Mouse (Mus musculus): ENCODE measurements around the gene Itsn2. TPM values are rescaled to one million over a fixed set of nuclear protein-coding genes. Genes with fewer than 3 reads are reported as not detected.

Itsn2 gene
- polyA plus RNA-seq, 1 experiment from 2014 or later, result 18.8 TPM

DNA sequence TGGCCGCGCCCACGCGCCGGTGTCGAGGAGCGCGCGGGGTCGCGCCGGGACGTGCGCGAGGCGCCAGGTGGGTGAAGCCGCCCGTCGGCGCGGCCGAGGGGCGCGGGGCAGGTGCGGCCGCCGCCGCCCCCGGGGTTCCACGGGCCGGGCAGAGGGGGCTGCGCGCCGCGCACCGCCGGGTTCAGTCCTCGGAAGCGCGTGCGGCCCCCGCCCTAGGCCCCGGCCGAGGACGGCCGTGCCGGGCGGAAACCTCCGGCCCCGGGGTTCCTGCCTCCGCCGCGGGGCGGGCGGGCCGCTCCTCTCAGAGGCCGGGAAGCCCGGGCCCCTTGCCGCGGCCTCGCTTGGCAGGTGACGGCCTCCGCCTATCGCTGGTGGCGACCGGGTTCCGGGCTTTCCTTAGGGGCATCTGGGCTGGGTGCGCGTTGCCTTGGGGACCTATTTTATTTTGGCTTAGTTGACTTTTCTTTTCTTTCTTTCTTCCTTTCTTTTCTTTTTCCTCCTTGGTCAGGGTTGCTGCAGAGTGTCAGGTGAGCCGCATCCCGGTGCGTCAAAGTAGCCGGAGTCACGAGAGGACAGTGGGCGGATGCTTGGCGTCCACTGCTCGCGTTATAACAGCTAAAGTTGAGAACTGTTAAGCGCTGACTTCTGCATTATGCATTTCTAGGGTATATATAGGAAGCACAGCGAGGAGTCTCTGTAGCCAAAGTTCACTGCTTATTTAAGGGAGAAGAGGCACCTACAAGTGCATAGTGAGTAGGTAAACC is 910 bp downstream of the Itsn2 start:
- no peaks in the 10 kb centered on the region for H3K36me3 ChIP-seq (ENCODE audit: control insufficient read depth, insufficient read depth)
- H3K9ac ChIP-seq (ENCODE audit: low read depth, low read length), result peak overlapping the region; percentile 96
- peaks cover 12% of the 10 kb centered on the region for H3K4me1 ChIP-seq (ENCODE audit: control insufficient read depth, low read depth, low read length)
- no peaks in the 10 kb centered on the region for H3K27me3 ChIP-seq (ENCODE audit: control insufficient read depth, insufficient read depth, low read depth, low read length)
- H3K9me3 ChIP-seq (replicated peaks; ENCODE audit: control insufficient read depth, low read length), result no peaks in the 10 kb centered on the region
- peak; percentile 84 for ATAC-seq (ENCODE audit: low read depth)
- peak overlapping the region; percentile 87 for H3K27ac ChIP-seq (ENCODE audit: low read length)
- WGBS (ENCODE audit: insufficient replicate concordance), result under 1% methylated on average over 61 of the region's 80 CpGs
- H3K4me2 ChIP-seq (ENCODE audit: low read depth, low read length), result peak overlapping the region; percentile 95
- H3K4me3 ChIP-seq (ENCODE audit: low read depth, low read length), result peak overlapping the region; percentile 91

DNA sequence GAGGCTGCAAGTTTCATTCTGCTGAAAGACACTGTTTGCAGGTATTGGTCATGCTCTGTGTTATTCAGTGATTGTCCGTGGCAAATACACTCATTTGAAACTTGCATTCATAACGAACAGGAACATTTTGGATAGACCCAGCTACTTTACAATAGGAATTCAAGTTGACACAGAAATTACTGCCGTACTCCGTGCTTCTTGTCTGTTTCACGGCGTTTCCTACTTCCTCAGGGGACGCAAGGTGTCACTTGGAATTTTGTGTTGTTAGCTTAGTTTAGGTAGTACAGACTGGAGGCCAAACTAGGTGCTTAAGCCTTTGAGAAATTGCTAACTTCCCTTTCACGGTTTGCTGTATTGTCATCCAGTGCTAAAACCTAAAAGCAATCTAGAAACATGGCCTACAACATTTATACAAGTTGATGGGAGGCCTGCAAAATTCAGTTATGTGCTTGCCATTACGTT is 1.5 kb downstream of the Itsn2 start:
- Histone ChIP-seq H3K4me3 (ENCODE audit: low read depth, low read length) (peak overlapping the region; percentile 91), H3K9me3 (replicated peaks; ENCODE audit: control insufficient read depth, low read length) (no peaks in the 10 kb centered on the region), H3K27ac (ENCODE audit: low read length) (no peak overlapping the region), H3K36me3 (ENCODE audit: control insufficient read depth, insufficient read depth) (no peaks in the 10 kb centered on the region), H3K4me1 (ENCODE audit: control insufficient read depth, low read depth, low read length) (peaks cover 12% of the 10 kb centered on the region), H3K4me2 (ENCODE audit: low read depth, low read length) (peak overlapping the region; percentile 95), H3K27me3 (ENCODE audit: control insufficient read depth, insufficient read depth, low read depth, low read length) (no peaks in the 10 kb centered on the region), H3K9ac (ENCODE audit: low read depth, low read length) (peak overlapping the region; percentile 96)
- ATAC-seq (ENCODE audit: low read depth), result no peak
- 21% methylated on average over 9 of the region's 9 CpGs for WGBS (ENCODE audit: insufficient replicate concordance)

DNA sequence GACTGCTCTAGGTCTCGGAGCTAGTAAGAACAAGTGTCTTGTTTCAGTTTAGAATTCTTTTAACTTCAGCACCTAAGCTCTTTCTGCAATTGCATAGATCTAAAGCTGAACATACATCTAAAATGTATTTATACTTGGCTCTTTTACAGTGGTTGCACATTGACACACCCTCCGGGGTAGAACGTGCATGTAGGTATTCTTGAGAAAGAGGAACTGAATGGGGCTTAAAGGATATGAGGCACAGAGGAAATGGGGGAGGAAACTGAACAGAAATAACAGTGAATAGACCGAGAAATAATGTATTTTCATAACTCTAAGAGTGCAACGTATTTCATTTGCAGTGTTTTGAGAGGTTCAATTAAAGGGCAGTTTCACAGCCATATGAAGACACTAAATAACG is 2.6 kb downstream of the Itsn2 start:
- Histone ChIP-seq H3K27me3 (ENCODE audit: control insufficient read depth, insufficient read depth, low read depth, low read length) (no peaks in the 10 kb centered on the region), H3K4me1 (ENCODE audit: control insufficient read depth, low read depth, low read length) (peaks cover 15% of the 10 kb centered on the region), H3K4me2 (ENCODE audit: low read depth, low read length) (no peak overlapping the region), H3K4me3 (ENCODE audit: low read depth, low read length) (no peak overlapping the region), H3K27ac (ENCODE audit: low read length) (no peak overlapping the region), H3K9ac (ENCODE audit: low read depth, low read length) (no peak overlapping the region), H3K36me3 (ENCODE audit: control insufficient read depth, insufficient read depth) (no peaks in the 10 kb centered on the region), H3K9me3 (replicated peaks; ENCODE audit: control insufficient read depth, low read length) (no peaks in the 10 kb centered on the region)
- ATAC-seq (ENCODE audit: low read depth), result no peak
- WGBS (ENCODE audit: insufficient replicate concordance), result 22% methylated on average over 6 of the region's 6 CpGs

DNA sequence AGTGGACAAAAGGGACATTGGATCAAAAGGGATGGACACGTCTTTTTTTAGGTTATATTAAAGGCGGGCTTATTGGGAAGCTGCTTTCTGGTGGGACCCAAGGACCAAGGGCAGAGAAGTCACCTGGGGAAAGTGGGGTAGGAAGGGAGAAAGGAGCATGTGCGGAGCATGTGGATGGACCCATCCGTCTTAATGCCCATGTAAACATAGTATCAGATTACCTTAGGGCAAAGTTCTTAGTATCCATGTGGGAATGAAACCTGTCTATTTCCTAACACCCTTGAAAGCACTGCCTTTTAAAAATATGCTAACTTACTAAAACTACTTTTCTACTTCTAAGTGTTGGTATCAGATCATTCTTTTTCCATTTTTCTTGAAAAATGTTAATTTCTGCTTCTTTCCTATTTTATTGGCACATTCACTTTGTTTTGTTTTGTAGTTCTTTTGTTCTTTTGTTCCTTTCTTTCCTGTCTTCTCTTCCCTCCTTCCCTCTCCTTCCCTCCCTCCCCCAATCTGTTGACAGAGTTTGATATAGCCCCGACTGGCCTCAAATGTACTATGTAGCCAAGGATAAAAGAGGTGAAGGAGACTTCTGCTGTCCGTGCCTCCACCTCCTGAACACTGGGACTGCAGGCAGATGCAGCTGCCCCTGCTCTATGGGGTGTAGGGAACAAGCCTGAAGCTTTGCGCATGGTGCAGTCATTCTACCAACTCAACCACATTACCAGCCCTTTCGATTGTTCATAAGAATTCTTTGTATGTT is 6.4 kb downstream of the Itsn2 start:
- 59% methylated on average over 8 of the region's 8 CpGs for WGBS (ENCODE audit: insufficient replicate concordance)
- Histone ChIP-seq H3K27me3 (ENCODE audit: control insufficient read depth, insufficient read depth, low read depth, low read length) (no peaks in the 10 kb centered on the region), H3K4me1 (ENCODE audit: control insufficient read depth, low read depth, low read length) (peaks cover 7% of the 10 kb centered on the region), H3K9ac (ENCODE audit: low read depth, low read length) (no peak overlapping the region), H3K4me2 (ENCODE audit: low read depth, low read length) (no peak overlapping the region), H3K4me3 (ENCODE audit: low read depth, low read length) (no peak overlapping the region), H3K9me3 (replicated peaks; ENCODE audit: control insufficient read depth, low read length) (no peaks in the 10 kb centered on the region), H3K36me3 (ENCODE audit: control insufficient read depth, insufficient read depth) (no peaks in the 10 kb centered on the region), H3K27ac (ENCODE audit: low read length) (no peak overlapping the region)
- 0 out of 2 replicates have a peak, but pooled peaks have one; percentile 27 for ATAC-seq (ENCODE audit: low read depth)

DNA sequence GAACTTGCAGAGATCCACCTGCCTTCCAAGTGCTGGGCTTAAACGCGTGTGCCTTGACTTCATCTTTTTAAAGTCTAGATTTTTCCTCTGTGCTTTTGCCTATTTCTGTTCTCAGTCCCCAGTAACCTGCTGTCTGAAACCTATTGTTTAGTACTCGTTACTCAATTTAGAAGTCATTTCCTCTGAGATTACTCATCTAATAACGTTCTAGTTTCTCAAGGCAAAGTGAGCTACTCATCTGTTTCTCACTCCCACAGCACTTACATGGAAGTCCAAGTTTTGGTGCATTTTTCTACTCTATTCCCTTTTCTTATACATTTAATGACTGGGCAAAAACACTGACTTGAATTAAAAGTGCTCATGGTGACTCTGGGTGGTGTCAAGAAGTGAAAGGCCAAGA is 7.3 kb downstream of the Itsn2 start:
- H3K27ac ChIP-seq (ENCODE audit: low read length), result no peak overlapping the region
- WGBS (ENCODE audit: insufficient replicate concordance), result 59% methylated on average over 4 of the region's 4 CpGs
- no peak overlapping the region for H3K4me2 ChIP-seq (ENCODE audit: low read depth, low read length)
- H3K9me3 ChIP-seq (replicated peaks; ENCODE audit: control insufficient read depth, low read length), result no peaks in the 10 kb centered on the region
- H3K4me3 ChIP-seq (ENCODE audit: low read depth, low read length), result no peak overlapping the region
- H3K4me1 ChIP-seq (ENCODE audit: control insufficient read depth, low read depth, low read length), result peaks cover 3% of the 10 kb centered on the region
- H3K9ac ChIP-seq (ENCODE audit: low read depth, low read length), result no peak overlapping the region
- H3K36me3 ChIP-seq (ENCODE audit: control insufficient read depth, insufficient read depth), result no peaks in the 10 kb centered on the region
- H3K27me3 ChIP-seq (ENCODE audit: control insufficient read depth, insufficient read depth, low read depth, low read length), result no peaks in the 10 kb centered on the region
- no peak for ATAC-seq (ENCODE audit: low read depth)

DNA sequence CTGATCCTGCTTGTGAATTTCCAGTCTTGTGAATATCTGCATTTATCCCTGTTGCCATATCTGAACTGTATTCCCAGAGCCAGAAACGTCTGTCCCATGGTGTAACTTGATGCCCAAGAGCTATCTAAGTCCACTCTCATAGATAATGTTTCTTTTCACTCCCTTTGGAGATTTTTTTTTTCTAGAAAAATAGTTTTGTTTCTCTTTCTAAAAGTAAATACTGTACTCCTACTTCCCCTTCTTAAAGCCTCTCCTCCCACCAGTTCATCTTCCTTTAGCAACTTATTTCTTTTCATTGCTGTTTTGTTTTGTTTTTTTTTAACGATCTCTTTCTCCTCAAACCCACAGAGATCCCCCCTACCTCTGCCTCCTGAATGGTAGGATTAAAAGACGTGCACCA is 14.2 kb downstream of the Itsn2 start:
- H3K36me3 ChIP-seq (ENCODE audit: control insufficient read depth, insufficient read depth), result no peaks in the 10 kb centered on the region
- no peaks in the 10 kb centered on the region for H3K27me3 ChIP-seq (ENCODE audit: control insufficient read depth, insufficient read depth, low read depth, low read length)
- H3K9ac ChIP-seq (ENCODE audit: low read depth, low read length), result no peak overlapping the region
- H3K9me3 ChIP-seq (replicated peaks; ENCODE audit: control insufficient read depth, low read length), result no peaks in the 10 kb centered on the region
- H3K4me3 ChIP-seq (ENCODE audit: low read depth, low read length), result no peak overlapping the region
- no peak overlapping the region for H3K4me2 ChIP-seq (ENCODE audit: low read depth, low read length)
- no peak overlapping the region for H3K27ac ChIP-seq (ENCODE audit: low read length)
- no peaks in the 10 kb centered on the region for H3K4me1 ChIP-seq (ENCODE audit: control insufficient read depth, low read depth, low read length)
- 51% methylated on average over 3 of the region's 3 CpGs for WGBS (ENCODE audit: insufficient replicate concordance)
- ATAC-seq (ENCODE audit: low read depth), result no peak

DNA sequence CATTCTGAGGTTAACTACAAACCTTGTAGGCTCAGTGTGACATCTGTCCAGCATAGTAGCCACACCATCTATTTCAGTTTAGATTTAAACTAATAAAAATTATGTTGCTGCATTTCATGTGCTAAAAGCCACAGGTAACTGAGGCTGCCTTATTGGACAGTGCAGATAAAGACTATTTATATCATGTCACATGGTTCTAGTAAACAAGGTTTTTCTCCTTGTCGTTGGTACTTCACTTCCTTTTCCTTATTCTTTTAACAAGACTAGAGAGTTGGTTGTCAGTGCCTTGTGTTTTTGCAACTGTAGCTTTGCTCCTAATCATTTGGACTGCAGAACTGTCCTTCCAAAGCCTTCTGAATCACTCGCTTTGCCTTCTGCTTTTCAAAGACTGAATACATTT is 22.3 kb downstream of the Itsn2 start:
- Histone ChIP-seq H3K9me3 (replicated peaks; ENCODE audit: control insufficient read depth, low read length) (no peaks in the 10 kb centered on the region), H3K27me3 (ENCODE audit: control insufficient read depth, insufficient read depth, low read depth, low read length) (no peaks in the 10 kb centered on the region), H3K4me2 (ENCODE audit: low read depth, low read length) (no peak overlapping the region), H3K27ac (ENCODE audit: low read length) (no peak overlapping the region), H3K36me3 (ENCODE audit: control insufficient read depth, insufficient read depth) (no peaks in the 10 kb centered on the region; the same call in 1 of the 2 replicates), H3K4me3 (ENCODE audit: low read depth, low read length) (no peak overlapping the region), H3K9ac (ENCODE audit: low read depth, low read length) (no peak overlapping the region), H3K4me1 (ENCODE audit: control insufficient read depth, low read depth, low read length) (no peaks in the 10 kb centered on the region)
- 31% methylated on average over 2 of the region's 2 CpGs for WGBS (ENCODE audit: insufficient replicate concordance)
- ATAC-seq (ENCODE audit: low read depth), result no peak

DNA sequence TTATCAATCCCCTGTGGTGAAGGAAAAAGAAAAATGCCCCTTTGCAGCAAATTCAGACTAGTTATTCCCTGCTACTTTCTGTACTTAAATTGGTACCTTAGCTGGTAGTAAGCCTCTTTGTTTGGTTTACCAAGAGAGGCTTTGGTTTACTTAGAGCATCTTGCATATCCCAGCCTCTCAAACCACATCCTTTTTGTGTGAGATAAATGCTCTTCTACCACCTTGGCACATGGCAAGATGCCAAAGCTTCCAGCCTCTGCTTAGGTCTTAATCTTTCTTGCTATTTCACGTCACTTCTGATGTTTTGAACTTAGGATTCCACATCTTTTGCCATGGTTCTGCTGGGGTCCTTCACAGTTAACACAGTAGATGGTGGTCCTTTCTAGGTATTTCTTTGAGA is 31.8 kb downstream of the Itsn2 start:
- Histone ChIP-seq H3K27me3 (ENCODE audit: control insufficient read depth, insufficient read depth, low read depth, low read length) (no peaks in the 10 kb centered on the region), H3K4me2 (ENCODE audit: low read depth, low read length) (no peak overlapping the region), H3K27ac (ENCODE audit: low read length) (no peak overlapping the region), H3K4me1 (ENCODE audit: control insufficient read depth, low read depth, low read length) (no peaks in the 10 kb centered on the region), H3K36me3 (ENCODE audit: control insufficient read depth, insufficient read depth) (no peaks in the 10 kb centered on the region; the same call in 1 of the 2 replicates), H3K4me3 (ENCODE audit: low read depth, low read length) (no peak overlapping the region), H3K9me3 (replicated peaks; ENCODE audit: control insufficient read depth, low read length) (no peaks in the 10 kb centered on the region), H3K9ac (ENCODE audit: low read depth, low read length) (no peak overlapping the region)
- 33% methylated on average over 1 of the region's 1 CpGs for WGBS (ENCODE audit: insufficient replicate concordance)
- no peak for ATAC-seq (ENCODE audit: low read depth)

DNA sequence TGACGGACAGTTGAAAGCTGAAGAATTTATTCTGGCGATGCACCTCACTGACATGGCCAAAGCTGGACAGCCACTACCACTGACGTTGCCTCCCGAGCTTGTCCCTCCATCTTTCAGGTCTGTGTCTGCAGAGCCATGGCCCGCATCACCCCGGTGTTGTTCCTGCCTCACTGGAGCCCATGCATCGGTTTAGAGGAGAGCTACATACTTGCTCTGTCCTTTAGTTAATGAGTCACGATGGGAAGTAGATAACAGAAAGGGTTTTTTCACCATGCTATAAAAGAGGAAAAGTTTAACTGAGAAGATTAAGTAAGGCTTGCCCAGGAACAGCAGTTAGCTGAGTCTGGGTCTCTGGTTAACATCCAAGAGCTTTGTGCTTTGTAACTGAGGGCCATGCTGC is 40.5 kb downstream of the Itsn2 start:
- 85% methylated on average over 8 of the region's 8 CpGs for whole genome bisulfite sequencing (ENCODE audit: insufficient replicate concordance)
- Histone ChIP-seq H3K4me2 (ENCODE audit: low read depth, low read length) (no peak overlapping the region), H3K9me3 (replicated peaks; ENCODE audit: control insufficient read depth, low read length) (no peaks in the 10 kb centered on the region), H3K4me1 (ENCODE audit: control insufficient read depth, low read depth, low read length) (no peaks in the 10 kb centered on the region), H3K27ac (ENCODE audit: low read length) (no peak overlapping the region), H3K9ac (ENCODE audit: low read depth, low read length) (no peak overlapping the region), H3K4me3 (ENCODE audit: low read depth, low read length) (no peak overlapping the region), H3K36me3 (ENCODE audit: control insufficient read depth, insufficient read depth) (peaks cover 27% of the 10 kb centered on the region), H3K27me3 (ENCODE audit: control insufficient read depth, insufficient read depth, low read depth, low read length) (no peaks in the 10 kb centered on the region)
- ATAC-seq (ENCODE audit: low read depth), result no peak
